Mouse (Mus musculus) spleen, adult 18-20 months (tissue): ENCODE data around the gene Vps45.
"Not testable (repeated sequence)": the region's sequence is repeated elsewhere in the genome, so short reads cannot be mapped to it uniquely, and the experiment has no call there.

Experiments
- DNase-seq, 2 experiments: peaks; one replicate each; pipeline ENCODE4 v3.0.0; 2022; ENCODE audit warnings: mixed read lengths in 2 of 2

Vps45 gene

GRCm38 (mm10) chr3:96078066-96078465, 19.8 kb upstream of the Vps45 start:
- no peak for DNase-seq

DNA sequence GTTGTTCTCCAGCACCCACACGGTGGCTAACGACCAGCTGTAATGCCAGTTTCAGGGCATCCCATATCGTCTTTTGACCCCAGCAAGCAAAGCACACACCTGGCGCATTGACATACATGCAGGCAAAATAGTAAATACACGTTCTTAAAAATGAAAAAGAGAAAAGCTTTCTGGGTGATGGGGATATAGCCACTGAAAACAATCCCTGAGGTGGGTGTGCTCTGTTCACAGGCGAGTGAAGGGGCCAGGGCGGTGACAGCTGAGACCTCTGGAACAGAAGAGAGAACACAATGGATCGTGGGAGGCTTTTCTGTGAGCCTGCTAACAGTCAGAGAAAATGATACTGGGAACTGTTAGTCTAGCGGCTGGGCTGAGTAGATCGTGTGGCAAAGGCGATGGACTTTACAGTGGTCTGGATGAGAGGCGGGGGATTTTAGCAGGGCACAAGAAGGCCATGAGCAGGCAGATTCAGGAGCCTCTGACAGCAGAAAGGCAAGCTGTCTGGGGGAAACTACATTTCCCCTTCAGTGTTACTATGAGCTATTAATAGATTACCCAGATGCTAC, 14.7 kb upstream of the Vps45 start:
- no peak for DNase-seq

- no peak for DNase-seq
These were observed 12.0 kb upstream of the Vps45 start for GRCm38 (mm10) chr3:96070241-96070640.

- no peak for DNase-seq
These were observed 11.3 kb upstream of the Vps45 start for GRCm38 (mm10) chr3:96069542-96069941.

DNA sequence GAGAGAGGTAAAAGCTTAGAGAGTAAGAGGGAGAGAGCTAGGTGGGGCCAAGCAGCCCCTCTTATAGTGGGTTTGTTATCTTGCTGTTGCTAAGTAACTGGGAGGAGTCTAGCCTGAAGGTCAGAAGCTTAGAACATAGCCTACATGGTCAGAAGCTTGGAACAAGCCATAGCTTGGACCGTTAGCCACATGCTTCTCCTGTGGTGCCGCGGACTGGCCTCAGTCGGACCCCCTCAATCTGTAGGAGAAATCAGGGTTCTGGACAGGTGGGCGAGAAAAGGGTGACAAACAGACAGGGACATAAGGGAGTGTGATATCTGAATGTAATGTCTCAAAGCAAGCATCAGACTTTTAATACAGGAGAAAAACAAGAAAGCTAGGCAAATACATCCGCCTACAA, 10.8 kb upstream of the Vps45 start:
- DNase-seq, result no peak

- DNase-seq, result no peak
These were observed 8.5 kb upstream of the Vps45 start for GRCm38 (mm10) chr3:96066741-96067140.

- DNase-seq, result peak in 1 of 2 experiments; percentile 22
These were observed 7.6 kb upstream of the Vps45 start for GRCm38 (mm10) chr3:96065754-96066375.

GRCm38 (mm10) chr3:96065147-96065546, 6.9 kb upstream of the Vps45 start:
- DNase-seq, result no peak

- no peak for DNase-seq
These were observed 6.0 kb upstream of the Vps45 start for GRCm38 (mm10) chr3:96064217-96064616.

DNA sequence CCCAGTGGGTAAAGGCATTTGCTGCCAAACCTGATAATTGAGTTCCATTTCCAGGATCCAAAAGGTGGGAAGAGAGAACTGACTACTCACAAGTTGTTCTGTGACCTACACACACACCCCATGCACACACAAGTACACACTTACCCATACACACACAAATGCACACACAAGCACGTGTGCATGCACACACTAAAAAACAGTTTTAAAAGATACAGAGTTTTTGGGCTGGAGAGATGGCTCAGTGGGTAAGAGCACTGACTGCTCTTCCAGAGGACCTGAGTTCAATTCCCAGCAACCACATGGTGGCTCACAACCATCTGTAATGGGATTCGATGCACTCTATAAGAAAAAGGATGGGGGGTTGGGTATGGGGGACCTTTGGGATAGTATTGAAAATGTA, 5.0 kb upstream of the Vps45 start:
- DNase-seq, result no peak

DNA sequence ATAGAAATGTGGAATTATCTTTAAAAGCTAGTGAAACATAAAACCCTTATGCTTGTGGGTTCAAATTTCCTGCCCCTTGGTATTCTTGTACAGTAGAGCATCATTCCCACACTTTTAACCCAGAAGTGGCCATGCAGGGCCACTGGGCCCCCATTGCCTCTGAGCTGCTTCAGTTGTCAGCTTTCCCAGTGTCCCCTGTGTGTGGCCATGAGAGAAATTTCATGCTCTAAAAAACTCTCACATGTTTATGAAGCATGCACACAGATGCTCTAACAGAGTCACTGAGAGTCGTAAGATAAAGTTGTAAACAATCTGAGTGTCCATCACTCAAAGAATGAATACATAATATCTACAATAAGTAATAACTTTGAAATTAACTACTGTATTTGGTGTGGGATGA, 1.9 kb upstream of the Vps45 start:
- DNase-seq, result no peak

- peak; percentile 62 to 77 for DNase-seq
These were observed 490 bp downstream of the Vps45 start for GRCm38 (mm10) chr3:96057747-96058204.

GRCm38 (mm10) chr3:96056031-96056430, 2.2 kb downstream of the Vps45 start:
- no peak for DNase-seq

GRCm38 (mm10) chr3:96055294-96055693, 3.0 kb downstream of the Vps45 start:
- no peak for DNase-seq

DNA sequence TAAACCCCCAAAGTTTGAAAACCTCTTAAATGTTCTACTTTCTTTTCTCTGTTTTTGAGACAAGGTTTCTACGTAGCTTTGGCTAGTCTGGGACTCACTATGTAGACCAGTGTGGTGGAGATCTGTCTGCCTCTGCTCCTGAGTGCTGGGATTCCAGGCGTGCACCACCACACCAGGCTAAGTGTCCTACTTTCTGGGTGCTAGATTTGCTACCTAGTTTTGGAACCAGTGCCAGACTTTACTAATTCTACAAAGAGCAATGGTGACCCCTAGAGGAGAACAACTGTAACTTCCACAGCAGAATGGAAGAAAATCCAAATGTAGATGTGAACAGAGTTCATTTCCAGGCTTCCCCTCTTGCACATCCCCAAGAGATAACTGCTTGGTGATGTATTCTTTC, 6.4 kb downstream of the Vps45 start:
- no peak for DNase-seq

DNA sequence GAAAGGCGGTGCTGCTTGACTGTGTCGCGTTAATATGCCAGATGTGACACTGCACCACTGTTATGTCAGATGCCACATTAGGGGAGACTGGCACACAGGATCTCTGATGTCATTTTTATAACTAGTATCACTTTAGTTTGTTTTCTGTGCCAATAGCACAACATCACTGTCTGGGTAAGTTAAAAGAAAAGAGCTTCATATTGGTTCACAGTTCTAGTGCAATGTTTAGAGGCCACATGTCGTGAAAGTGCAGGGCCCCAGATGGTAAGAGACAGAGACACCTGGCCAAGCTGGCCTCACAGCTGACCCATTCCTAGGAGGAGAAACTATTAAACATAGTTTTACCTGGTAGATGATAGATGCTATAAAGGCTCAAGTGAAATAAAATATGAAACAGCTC, 7.1 kb downstream of the Vps45 start:
- no peak for DNase-seq

DNA sequence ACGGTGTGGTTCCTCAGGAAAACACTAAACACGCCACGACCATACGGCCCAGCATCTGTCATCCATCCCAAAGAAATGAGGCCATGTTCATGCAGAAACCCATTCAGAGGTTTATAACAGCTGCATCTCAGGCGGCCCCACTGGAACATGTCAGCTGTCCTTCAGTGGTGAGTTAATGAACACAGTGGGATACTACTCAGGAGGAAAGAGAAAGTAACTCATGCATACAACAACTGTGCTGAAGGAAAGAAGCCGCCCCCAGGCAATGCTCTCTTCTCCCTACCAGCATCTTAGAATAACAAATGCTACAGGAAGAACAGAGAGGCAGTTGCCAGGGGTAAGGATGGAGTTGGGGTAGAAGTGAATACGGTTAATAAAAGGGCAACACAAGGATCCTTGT, 7.5 kb downstream of the Vps45 start:
- no peak for DNase-seq

- DNase-seq, result not testable (repeated sequence)
These were observed 13.7 kb downstream of the Vps45 start for GRCm38 (mm10) chr3:96044559-96044958.

DNA sequence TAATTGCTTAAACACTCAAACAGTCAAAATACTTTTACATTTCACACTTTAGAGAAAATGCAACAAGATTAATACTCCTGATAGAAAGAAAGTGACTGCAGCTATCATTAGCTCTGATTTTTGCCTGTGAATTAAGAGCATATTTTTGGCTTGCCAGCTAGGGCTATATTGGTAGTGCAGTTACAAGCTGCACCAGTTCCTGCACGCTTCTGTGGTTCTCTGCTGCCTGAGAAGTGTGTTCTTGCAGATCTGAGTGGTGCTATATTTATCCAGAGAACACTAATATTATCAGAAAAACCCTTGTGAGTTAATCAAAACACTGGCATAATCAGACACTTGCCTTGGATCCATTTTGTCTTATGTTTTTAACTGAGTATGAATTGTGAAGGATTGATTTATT, 15.2 kb downstream of the Vps45 start:
- no peak for DNase-seq

DNA sequence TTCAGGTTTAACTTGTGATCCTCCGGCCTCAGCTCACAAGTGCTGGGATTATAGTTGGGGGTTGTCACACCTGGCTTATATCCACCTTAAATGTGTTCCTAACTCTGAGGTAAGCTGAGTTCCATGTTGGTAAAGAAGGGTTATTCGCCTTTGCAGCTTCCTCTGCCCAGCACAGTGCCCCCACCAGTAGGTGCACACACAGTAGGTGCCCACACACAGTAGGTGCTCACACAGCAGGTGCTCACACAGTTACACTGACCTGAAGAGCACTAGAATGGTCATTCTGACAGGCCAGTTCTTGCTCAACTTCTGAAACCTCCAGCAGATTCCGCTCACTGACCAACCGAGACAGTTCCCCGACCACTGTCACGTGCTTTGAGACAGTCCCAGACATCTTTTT, 17.2 kb downstream of the Vps45 start:
- DNase-seq, result no peak

GRCm38 (mm10) chr3:96040663-96041006, 17.6 kb downstream of the Vps45 start:
- DNase-seq, result no peak

GRCm38 (mm10) chr3:96039857-96040662, 18.2 kb downstream of the Vps45 start:
- no peak for DNase-seq

DNA sequence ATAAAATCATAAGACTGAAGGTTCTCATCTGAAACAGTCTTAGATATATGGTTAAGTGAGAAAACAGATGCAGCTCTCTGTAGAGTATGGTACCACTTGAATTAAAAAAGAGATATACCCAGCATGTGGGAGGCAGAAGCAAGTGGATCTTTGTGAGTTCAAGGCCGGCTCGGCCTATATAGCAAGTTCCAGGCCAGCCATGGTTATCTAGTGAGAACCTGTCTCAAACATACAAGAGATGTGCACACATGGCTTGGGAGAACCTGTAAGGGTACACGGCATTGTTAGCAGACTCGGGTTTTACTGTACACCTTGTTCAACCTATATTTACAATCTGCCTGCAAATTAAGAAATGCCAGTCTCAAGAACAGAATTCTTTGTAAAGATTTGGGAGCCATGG, 19.4 kb downstream of the Vps45 start:
- DNase-seq, result no peak

DNA sequence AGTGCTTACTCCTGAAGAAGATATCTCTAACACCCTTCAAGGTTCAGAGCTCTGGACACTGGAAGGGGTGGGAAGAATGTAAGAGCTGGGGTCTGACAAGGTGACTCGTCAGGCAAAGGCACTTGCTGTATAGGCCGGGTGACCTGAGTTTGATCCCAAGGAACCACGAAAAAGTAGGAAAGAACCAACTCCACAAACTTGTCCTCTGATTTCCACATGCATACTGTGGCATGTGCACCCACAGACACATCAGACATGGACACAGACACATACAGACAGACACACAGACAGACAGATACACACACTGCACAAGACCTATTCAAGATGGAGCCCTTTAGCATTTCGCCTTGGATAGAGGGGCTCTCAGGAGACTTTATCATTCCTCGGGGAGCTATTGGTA, 20.1 kb downstream of the Vps45 start:
- no peak for DNase-seq
